Mouse (Mus musculus) retina, adult 2 months (tissue): ENCODE results near the gene Ugt1a6a.

Source experiments
- DNase-seq: peaks from one replicate; pipeline ENCODE4 v3.0.0-alpha.2; 2012; ENCODE audit warnings: low read depth, low spot score

Ugt1a6a gene

GRCm38 (mm10) chr1:88267489-88267888, 132.9 kb downstream of the Ugt1a6a start:
- DNase-seq = no peak

- no peak for DNase-seq
Observed at GRCm38 (mm10) chr1:88268070-88268469, 133.5 kb downstream of the Ugt1a6a start.
